Mouse (Mus musculus) T-cell, adult 66 days (primary cell): ENCODE data around the gene Tk2. TPM values are rescaled to one million over a fixed set of nuclear protein-coding genes. Genes with fewer than 3 reads are reported as not detected.

Experiments
- total RNA-seq, 2 experiments: library from RNA; stranded (reverse); gene quantifications; 3 replicates in 1 of 2; 4 replicates in 1 of 2; pipeline ENCODE4 v1.2.4; 2023

Gene Tk2
- total RNA-seq = 10 to 100 TPM; 55.4 to 56.7 TPM

DNA sequence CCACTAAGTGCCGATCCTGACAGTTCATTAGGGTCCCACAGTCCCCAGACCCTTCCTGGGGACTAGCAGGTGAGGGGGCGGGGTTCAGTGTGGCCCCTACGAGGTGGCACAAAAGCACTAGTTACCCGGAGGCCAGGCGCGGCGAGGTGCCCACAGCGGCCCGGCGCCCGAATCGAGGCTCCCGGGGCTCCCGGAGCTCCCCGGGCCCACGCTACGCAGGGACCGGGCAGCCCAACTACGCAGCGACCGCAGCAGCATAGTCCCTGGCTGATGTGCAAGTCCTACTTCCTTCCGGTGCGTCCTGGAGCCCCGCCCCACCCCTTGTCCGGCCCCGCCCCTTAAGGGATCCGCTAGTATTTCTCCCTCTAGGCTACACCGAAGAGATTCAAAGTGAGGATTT lies at the start of gene Tk2:
Tk2 (minus strand) TSS at position 283 of the 400 bp plus-strand sequence.

DNA sequence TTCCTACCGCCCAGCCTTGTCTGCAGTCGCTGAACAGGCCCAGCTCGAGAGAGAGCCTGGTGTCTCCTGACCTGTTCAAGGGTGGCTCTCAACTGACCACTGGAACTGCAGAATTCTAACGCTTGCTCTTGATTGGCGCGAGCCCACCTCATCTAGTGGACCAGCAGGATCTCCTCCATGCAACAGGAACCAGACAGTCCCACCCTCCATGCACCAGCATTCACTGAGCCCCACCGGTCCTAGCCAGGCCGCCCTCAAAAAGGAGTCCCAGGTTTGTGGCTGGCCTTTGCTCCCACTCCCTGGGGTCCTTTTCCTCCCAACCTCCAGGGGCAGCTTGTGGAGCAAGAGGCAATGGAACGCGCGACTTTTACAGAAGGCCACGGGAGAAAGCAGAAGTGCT lies 44.7 kb upstream of the Tk2 start, which contains the start of gene Cmtm2a:
Cmtm2a (minus strand) TSS at position 101 of the 400 bp plus-strand sequence.

DNA sequence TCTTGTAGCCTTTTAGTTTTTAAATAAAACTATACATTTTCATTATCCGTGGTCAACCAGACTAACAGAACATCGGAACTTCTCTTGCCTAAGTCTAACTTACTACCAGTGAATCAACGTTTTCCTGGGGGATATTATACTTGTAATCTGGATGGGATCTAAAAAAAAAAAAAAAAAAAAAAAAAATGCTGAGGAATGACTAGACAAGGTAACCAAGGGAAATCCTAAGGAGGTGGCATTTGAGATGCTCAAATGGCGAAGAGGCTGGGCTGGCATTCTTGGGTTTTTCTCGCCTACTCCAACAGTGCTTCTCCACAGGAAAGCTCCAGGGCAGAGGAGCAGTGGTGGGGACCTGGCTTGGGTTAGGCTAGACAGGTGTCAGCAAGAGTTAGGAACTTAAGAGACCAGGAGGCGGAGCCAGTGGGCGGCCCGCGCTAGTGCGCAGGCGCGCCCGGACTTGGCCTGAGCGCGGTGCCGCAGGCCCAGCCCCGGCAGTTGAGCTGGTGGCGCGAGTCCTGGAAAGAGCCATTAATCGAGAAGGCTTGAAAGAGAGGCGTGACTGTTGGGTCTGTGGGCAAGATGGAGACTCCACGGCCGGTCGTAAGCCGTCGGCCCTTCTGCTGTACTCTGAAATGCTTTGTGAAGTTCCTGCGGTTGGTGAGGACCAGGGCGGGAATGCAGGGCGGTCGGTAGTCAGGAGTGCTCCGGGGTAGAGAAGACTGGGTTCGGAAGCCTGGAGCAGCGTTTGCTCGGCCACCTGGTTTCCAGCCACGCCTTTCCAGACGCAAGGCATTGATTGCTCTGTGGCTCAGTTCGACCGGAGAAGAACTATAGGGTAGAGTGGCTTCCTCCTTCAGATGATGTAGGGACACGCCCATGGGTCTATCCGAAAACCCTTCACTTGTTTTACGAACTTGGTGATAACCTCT lies 2.3 kb upstream of the Tk2 start, which contains the start of gene Cklf:
Cklf (plus strand) TSS at position 423 of the 929 bp plus-strand sequence.

Other genes with a start within 250 kb of the Tk2 start
- gene Cdh5, start 146.9 kb downstream of the Tk2 start, total RNA-seq = under 1 TPM; 0.50 to 0.76 TPM
- gene Bean1, start 78.1 kb downstream of the Tk2 start, total RNA-seq = not detected
- 10 to 100 TPM; 52.9 to 58.0 TPM for gene Cklf, start 2.3 kb upstream of the Tk2 start, total RNA-seq
- gene Cmtm2a, start 44.6 kb upstream of the Tk2 start, total RNA-seq = not detected
- not detected for gene Gm45711, start 61.5 kb upstream of the Tk2 start, total RNA-seq
- not detected for gene Cmtm1, start 61.6 kb upstream of the Tk2 start, total RNA-seq
- not detected for gene Gm11020, start 73.0 kb upstream of the Tk2 start, total RNA-seq
- not detected for gene Cmtm2b, start 73.7 kb upstream of the Tk2 start, total RNA-seq
- 10 to 100 TPM; 11.5 to 13.9 TPM for gene Cmtm3, start 90.9 kb upstream of the Tk2 start, total RNA-seq
- 1 to 10 TPM; 3.3 to 4.2 TPM for gene Cmtm4, start 147.2 kb upstream of the Tk2 start, total RNA-seq
- 10 to 100 TPM; 78.1 to 79.6 TPM for gene Dync1li2, start 194.5 kb upstream of the Tk2 start, total RNA-seq